Mouse (Mus musculus) cortical plate, adult 2 months (tissue): ENCODE measurements at regions not wholly inside any gene's neighbourhood (a gene's known extent, or its start where the extent isn't known, plus 50 kb on each side); places are given as distances from the start of the nearest gene placed in this dataset.

ENCODE experiments used
- CTCF ChIP-seq: fragments of 200-500 bp; IDR thresholded peaks from 2 replicates; pipeline ENCODE4 v1.5.1; 2011; ENCODE audit warnings: mild to moderate bottlenecking, control low read depth, low read length; ENCODE audit not compliant: insufficient read depth; ENCODE audit errors: extremely low read depth
- POLR2A ChIP-seq: fragments of 200-500 bp; IDR thresholded peaks from 2 replicates; pipeline ENCODE4 v1.6.1; 2011; ENCODE audit warnings: mild to moderate bottlenecking, low read length, control low read depth; ENCODE audit not compliant: insufficient read depth; ENCODE audit errors: extremely low read depth

DNA sequence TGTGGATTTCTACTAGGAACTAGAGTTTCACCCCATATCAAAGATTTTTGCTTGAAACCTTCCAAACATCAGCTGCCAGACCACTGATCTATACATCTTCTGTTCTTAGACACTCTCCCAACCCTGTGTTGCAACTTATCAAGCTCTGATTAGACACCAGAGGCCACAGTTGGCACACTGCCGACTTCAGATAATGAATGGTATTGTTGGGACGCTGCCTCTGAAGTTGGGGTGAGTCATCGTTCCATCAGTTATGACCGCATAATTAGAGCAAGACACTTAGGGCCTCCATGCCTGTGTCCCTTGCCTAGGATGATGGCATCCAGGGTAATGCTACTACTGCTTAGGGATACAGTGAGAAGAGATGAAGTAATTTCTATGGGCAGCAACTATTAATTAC is 84.3 kb upstream of the Phyhipl start:
- no peak for TF ChIP-seq CTCF
- TF ChIP-seq POLR2A: no peak
